Mouse (Mus musculus) E14TG2a.4 (cell line): ENCODE measurements around the gene Rps29.

Experiments
- H3K27me3 ChIP-seq: 2 replicates; pipeline ENCODE4 v1.6.1; 2014; ENCODE audit warnings: low read length, control low read depth; ENCODE audit not compliant: insufficient read depth
- H3K36me3 ChIP-seq: 2 replicates; pipeline ENCODE4 v1.6.1; 2014; ENCODE audit warnings: low read length, control low read depth; ENCODE audit not compliant: insufficient read depth
- H3K4me1 ChIP-seq: replicated peaks from 2 replicates; pipeline ENCODE4 v1.6.1; 2014; ENCODE audit warnings: low read depth, low read length, control low read depth
- H3K4me3 ChIP-seq: replicated peaks from 2 replicates; pipeline ENCODE4 v1.5.1; 2014; ENCODE audit warnings: mild to moderate bottlenecking, low read length
- H3K9me3 ChIP-seq: 2 replicates; pipeline ENCODE4 v1.6.1; 2014; ENCODE audit warnings: low read length, control low read depth
- CTCF ChIP-seq: conservative IDR thresholded peaks from 2 replicates; pipeline ENCODE4 v1.5.1; 2014; ENCODE audit warnings: low read length
- NANOG ChIP-seq: IDR thresholded peaks from 2 replicates; pipeline ENCODE4 v1.6.1; 2014; ENCODE audit warnings: borderline replicate concordance, low read length, mixed read lengths
- POU5F1 ChIP-seq: IDR thresholded peaks from 2 replicates; pipeline ENCODE4 v1.6.1; 2014; ENCODE audit warnings: low read length, borderline replicate concordance

Gene Rps29

DNA sequence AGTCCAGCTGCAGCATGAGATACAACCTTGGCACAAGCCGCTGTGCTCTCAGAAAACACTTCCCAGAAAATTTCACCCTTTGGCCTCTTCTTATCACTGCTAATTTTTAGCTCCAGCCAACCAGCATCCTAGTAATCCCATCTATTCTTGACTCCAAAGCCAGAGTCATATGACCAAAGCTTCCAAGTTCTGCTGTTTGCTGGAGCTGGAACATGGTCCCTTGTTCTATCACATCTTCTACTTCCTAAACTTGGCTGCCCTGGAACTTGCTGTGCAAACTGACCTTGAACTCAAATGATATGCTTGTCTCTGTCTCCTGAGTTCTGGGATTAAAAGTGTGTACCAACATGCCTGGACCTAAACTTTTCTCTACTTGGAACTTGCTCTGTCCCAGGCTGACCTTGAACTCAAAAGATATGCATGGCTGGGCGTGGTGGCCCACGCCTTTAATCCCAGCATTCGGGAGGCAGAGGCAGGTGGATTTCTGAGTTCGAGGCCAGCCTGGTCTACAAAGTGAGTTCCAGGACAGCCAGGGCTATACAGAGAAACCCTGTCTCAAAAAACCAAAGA is 11.7 kb downstream of the Rps29 start:
- peaks cover 12% of the 10 kb centered on the region for H3K4me1 ChIP-seq
- no peak overlapping the region for H3K4me3 ChIP-seq
- no peaks in the 10 kb centered on the region for H3K9me3 ChIP-seq
- no peaks in the 10 kb centered on the region for H3K27me3 ChIP-seq
- TF ChIP-seq NANOG (no peak), POU5F1 (no peak), CTCF (no peak)
- H3K36me3 ChIP-seq, result no peaks in the 10 kb centered on the region

DNA sequence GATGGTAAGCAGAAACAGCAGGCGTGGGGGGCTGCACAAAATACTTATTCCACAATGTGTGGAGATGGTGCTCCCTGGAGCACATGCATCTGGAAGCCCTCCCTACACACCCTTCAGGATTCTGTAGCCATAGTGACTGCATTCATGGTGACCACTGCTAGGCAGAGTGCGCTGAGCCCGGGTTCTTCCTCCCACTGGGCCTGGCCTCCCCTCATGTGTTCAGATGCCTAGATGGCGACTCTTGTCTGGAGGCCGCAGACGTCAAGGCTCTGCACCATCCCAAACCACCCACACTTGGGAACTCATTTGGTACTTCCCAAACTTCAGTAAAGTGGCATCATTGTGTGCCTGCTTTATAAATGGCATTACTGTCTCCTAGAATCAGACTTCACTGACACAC is 15.5 kb downstream of the Rps29 start:
- no peak overlapping the region for H3K4me3 ChIP-seq
- no peak for TF ChIP-seq CTCF
- no peak for TF ChIP-seq POU5F1
- no peak for TF ChIP-seq NANOG
- H3K36me3 ChIP-seq, result no peaks in the 10 kb centered on the region
- peaks cover 15% of the 10 kb centered on the region for H3K4me1 ChIP-seq
- no peaks in the 10 kb centered on the region for H3K27me3 ChIP-seq
- H3K9me3 ChIP-seq, result no peaks in the 10 kb centered on the region

DNA sequence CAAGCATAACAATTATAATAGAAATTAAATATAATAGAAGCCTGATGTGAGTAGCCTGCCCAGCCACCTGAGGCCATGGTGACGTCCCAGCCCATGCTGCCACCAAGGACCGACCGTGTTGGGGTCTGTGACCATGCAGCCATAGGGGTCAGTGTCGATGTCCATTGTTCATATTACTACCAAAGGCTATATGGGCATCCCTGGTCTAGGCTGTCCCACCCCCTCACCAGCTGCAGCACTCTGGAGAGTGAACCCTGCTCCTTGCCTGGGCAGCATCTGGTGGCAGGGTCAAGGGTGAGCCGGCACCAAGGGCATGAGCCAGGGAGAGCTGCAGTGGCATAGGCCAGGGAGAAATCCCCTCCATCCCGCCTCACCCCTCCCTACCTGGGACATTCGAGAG is 19.1 kb downstream of the Rps29 start:
- no peak overlapping the region for H3K4me3 ChIP-seq

DNA sequence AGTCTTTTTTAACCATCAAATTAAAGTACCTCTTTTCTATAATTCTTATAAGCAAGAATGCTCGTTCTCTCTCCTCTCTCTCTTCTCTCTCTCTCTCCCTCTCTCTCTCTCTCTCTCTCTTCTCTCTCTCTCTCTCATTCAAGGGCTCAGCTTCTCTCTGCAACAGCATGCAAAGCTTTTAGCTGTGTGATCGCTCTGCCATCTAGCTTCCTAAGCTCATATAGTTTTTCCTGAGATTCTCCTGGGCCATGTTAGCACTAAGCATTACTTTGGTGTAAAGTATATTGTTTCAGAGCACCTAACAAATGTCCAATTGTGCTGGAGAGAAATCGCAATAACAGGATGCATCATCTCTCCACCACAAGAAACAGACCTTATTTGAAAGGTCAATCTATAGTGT is 19.8 kb downstream of the Rps29 start:
- Histone ChIP-seq H3K4me1 (peaks cover 11% of the 10 kb centered on the region), H3K36me3 (no peaks in the 10 kb centered on the region)
- TF ChIP-seq CTCF (no peak), POU5F1 (no peak), NANOG (no peak)

More for the DNA sequence above, 19.1 kb downstream of the Rps29 start:
- Histone ChIP-seq H3K27me3 (no peaks in the 10 kb centered on the region), H3K36me3 (no peaks in the 10 kb centered on the region), H3K4me1 (peaks cover 11% of the 10 kb centered on the region), H3K9me3 (no peaks in the 10 kb centered on the region)
- TF ChIP-seq POU5F1 (no peak), NANOG (no peak), CTCF (no peak)

DNA sequence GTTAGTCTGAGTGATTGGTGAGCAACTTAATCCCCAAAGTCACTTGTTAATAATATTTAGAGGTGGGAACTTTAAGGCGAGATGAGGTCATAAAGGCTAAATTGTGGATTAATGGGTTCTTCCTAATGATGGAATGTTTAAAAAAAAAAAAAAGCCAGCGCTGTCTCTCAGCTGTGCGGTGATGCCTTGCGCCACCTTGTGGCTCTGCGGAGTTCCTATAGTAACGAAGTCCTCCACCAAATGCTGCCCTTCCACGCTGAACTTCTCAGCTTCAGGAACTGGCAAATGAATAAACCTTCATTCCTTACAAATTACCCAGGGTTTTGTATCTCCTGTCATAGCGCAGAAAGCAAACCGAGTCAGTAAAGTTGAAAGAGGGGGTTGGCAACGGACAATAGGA is 27.0 kb downstream of the Rps29 start:
- H3K9me3 ChIP-seq, result no peaks in the 10 kb centered on the region
- peaks cover 15% of the 10 kb centered on the region for H3K27me3 ChIP-seq
- peaks cover 28% of the 10 kb centered on the region for H3K4me1 ChIP-seq
- peak; percentile 62 for TF ChIP-seq CTCF
- TF ChIP-seq POU5F1, result no peak
- no peak for TF ChIP-seq NANOG
- H3K36me3 ChIP-seq, result no peaks in the 10 kb centered on the region
- no peak overlapping the region for H3K4me3 ChIP-seq

More for the DNA sequence above, 19.8 kb downstream of the Rps29 start:
- H3K9me3 ChIP-seq, result no peaks in the 10 kb centered on the region
- H3K4me3 ChIP-seq, result no peak overlapping the region
- H3K27me3 ChIP-seq, result no peaks in the 10 kb centered on the region

DNA sequence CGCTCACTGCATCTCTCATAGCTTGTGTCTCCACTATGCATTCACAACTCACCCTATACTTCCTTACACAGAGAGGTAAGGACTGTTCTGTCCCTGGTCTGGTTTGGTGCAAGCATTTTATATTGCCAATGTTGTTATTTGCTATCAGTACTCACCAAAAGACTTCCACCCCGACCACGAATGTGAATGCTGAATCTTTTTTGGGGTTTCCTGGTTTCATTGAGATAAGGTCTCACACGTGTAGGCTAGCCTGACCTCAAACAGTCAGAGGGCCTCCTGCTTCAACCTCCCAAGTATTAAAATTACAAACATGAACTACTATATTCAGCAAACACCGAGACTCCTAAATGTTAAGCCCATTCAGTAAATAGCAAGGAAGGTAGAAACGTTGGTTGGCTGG is 27.7 kb downstream of the Rps29 start:
- Histone ChIP-seq H3K36me3 (no peaks in the 10 kb centered on the region), H3K9me3 (no peaks in the 10 kb centered on the region), H3K4me1 (peaks cover 28% of the 10 kb centered on the region), H3K27me3 (peaks cover 18% of the 10 kb centered on the region), H3K4me3 (no peak overlapping the region)
- TF ChIP-seq POU5F1 (no peak), CTCF (no peak), NANOG (no peak)

DNA sequence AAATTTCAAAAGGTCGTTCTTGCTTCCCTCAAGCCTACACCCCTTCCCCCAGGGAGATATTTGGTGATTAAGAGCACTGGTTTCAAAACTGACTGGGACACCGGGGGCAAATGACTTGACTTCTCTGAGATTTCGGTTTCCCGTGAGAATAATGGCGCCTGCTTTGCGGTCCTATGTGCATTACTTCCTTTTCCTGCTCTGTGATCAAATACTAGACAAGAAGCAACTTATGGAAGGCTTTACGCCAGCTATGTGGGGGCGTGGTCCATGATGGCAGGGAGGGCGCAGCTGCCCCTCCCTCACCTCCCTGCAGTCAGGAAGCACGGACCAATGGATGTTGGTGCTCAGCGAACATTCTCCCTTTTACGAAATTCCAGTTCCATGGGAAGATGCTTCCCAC is 28.5 kb downstream of the Rps29 start:
- H3K36me3 ChIP-seq, result no peaks in the 10 kb centered on the region
- no peaks in the 10 kb centered on the region for H3K9me3 ChIP-seq
- H3K4me1 ChIP-seq, result peaks cover 28% of the 10 kb centered on the region
- no peak for TF ChIP-seq POU5F1
- no peak for TF ChIP-seq NANOG
- no peak for TF ChIP-seq CTCF
- H3K27me3 ChIP-seq, result peaks cover 18% of the 10 kb centered on the region
- peak overlapping the region; percentile 48 for H3K4me3 ChIP-seq

DNA sequence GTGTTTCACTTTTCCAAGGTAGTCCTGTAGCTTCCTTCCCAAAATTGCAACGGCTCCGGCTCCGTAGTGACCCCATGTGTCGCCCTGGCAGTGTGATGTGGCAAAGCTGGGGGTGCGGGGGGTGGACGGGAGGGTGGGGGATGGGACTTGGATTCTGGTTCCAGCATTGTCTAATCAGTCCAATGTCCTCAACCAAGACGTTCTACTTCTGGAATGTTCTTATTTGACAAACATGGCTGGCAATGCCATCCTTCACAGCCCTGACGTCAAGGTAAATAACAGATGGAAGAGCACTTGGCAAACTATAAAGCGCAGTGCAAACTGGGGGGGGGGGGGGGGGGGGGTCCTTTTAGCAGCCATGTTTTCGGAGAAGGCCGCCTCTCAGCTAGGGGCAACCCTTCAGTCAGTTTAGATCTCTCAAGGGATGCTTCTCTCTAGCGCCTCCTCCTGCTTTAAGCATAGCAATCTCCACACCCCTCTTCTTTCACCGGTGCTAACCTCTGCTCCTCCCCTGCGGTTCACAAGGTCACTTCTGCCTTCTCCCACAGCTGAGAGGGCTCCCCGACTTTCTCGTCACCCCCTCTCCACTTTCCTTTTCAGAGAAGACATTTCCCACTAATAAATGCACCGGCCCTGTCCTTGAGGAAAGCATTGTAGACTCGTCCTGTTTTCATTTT is 29.2 kb downstream of the Rps29 start:
- H3K4me3 ChIP-seq, result peak overlapping the region; percentile 48
- no peaks in the 10 kb centered on the region for H3K36me3 ChIP-seq
- TF ChIP-seq NANOG (peak; percentile 41; the same call in 1 of the 2 replicates), POU5F1 (no peak), CTCF (0 out of 2 replicates have a peak, but pooled peaks have one; percentile 10)
- no peaks in the 10 kb centered on the region for H3K9me3 ChIP-seq
- H3K4me1 ChIP-seq, result peaks cover 28% of the 10 kb centered on the region
- H3K27me3 ChIP-seq, result peaks cover 18% of the 10 kb centered on the region

DNA sequence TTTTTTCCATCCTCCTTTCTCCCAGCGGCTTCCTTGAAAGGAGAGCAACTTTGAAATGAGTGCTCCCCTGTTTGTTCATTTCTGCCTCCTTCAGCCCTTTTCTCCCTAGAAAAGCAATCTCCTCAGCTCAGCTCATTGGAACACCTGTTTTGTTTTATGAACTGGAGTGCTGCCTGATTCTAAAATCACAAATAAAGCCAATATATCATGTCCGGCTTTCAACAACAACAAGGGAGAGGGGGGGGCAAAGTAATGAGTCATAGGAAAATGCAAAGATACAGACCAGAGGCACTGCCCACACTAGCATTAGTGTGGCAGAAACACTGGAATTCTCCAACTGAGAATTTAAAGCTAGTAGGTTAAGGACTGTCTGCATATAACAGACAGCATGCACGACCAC is 31.4 kb downstream of the Rps29 start:
- peaks cover 11% of the 10 kb centered on the region for H3K27me3 ChIP-seq
- 0 out of 2 replicates have a peak, but pooled peaks cover under 1% of the 10 kb centered on the region for H3K36me3 ChIP-seq
- H3K4me3 ChIP-seq, result no peak overlapping the region
- H3K4me1 ChIP-seq, result peaks cover 32% of the 10 kb centered on the region
- TF ChIP-seq NANOG (no peak), CTCF (no peak), POU5F1 (no peak)
- H3K9me3 ChIP-seq, result no peaks in the 10 kb centered on the region
